Mouse (Mus musculus): ENCODE data around the gene Mrc2. TPM values are rescaled to one million over a fixed set of nuclear protein-coding genes. Genes with fewer than 3 reads are reported as not detected.

Mrc2 gene
- total RNA-seq, 2 experiments from 2014 or later, result 20.9 to 23.4 TPM

DNA sequence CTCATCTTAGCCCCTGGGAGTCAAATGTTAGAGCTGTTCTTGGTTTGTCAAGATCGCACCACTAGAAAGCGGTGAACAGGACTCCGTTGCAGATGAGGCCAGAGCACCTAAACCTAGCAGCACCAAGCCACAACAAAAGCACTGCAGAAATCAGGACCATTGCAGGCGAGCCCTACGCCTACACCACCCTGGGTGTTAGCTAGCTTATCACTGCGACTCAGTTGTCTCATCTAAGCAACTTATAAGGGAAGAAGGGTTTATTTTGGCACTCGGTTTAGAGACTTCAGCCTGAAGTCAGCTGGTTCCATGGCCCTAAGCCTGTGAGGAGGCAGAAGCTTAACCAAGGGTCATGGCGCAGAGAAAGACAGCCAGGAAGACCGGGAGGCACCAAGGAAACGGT is 3.6 kb downstream of the Mrc2 start:
- intact Hi-C loops (cut with DNase I), result no loop called here
- DNase-seq (ENCODE audit: low spot score), result no peak

DNA sequence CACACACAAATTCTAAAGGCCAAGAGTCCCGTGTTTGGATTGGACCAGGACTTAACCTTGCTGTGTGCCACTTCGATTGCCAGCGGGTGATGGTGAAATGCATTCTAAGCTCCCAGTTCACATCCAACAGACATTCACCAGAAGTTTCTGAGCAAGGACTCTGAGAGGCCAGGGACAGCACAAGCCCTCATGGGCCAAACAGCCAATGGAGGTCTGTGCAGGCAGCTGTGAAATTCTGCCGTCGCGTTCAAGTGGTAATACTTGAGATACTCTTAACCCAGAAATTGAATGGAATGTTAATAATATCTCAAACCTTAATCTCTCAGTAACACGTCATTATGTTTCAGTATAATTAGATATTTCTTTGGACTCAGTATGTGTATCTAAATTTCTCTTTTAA is 17.8 kb downstream of the Mrc2 start:
- intact Hi-C loops (cut with DNase I), result no loop called here
- no peak for DNase-seq (ENCODE audit: low spot score)

DNA sequence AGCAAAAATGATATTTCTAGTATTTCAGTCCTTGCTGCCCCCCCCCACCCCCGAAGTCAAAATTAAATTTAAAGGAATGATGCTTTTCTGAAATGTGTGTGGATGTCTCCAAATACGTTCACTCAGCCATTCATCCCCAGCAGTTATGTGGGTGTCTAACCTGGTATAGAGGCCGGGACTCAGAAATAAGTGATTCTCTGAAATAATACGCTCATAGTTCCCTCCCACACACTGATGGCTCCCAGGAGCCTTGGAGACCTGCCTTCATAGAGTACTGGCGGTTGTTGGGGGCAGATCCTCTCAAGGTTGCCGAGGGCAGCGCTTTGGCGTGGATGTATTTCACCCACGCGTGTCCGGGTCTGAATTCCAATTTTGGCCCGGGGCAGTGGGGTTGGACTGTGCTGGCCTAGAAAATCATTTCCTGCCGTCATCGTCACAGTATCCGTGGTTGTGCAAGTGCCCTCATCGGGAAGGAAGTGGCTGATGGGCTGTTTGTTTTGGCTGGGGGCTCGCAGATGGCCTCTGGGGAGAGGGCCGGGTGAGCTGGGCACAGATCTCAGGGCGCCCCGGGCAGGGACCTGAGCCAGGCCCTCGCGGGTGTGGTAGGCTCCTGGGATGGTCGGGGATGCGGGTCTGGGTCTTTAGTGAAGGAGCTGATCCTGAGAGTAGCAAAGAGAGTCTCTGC is 19.0 kb downstream of the Mrc2 start:
- peak; percentile 67 for DNase-seq (ENCODE audit: low spot score)
- intact Hi-C loops (cut with DNase I), result no loop called here

DNA sequence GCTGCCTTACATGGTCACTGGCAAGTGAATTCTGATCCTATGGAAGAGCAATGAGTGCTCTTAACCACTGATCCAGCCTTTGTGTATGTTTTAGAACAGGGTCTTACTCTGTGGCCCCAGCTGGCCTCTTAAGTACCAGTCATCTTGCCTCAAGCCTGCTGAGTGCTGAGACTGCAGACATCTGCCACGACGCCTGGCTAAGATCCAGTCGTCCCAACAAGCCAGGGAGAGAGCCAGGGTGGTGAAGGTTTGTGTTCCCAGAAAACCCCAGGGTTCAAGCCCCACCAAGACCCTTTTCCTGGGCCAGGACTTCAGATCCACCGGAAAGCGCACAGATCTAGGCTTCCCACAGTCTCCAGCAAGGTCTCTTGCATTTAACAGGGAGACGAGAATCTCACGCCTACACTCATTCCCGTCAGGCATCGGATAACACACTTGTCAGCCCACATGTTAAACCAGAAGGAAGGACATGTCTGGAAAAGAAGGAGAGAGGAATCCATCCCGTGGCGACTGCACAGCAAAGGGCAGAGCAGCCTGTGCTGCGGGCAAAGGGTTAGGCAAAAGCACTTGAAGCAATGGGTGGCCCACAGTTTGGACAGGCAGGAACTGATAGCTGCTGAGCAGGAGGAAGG is 20.0 kb downstream of the Mrc2 start:
- intact Hi-C loops (cut with DNase I), result no loop called here
- DNase-seq (ENCODE audit: low spot score), result no peak

DNA sequence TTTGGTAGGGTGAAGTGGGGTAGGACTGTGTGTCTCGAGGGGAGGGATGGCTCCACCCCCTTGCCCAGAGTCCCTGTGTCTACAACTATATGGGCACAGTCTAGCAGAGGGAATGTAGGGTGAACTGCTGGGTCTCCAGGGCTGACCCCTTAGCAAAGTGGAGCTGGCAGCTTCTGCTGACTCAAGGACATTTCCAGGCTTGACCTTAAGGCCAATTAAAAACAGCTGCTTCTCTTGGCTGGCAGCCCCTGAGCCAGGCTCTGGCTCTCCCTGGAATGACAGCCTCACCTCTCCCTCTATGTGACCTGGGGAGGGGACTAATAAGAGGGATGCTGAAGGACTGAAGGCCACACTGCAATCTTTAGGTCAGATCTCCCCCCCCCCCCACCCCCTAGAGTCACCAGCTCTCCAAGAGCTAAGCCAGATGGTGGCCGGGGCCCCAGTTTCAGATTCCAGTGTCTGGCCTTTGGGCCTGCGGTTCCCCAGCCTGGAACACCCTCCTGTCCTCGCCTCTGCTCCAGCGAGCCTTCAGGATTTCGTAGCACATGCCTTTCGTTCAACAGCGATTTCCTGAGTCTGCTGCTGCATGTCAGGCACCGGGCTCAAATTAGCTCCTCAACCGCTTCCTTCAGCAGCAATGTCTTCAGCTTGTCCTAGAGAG is 20.7 kb downstream of the Mrc2 start:
- intact Hi-C loops (cut with DNase I), result no loop called here
- peak; percentile 31 for DNase-seq (ENCODE audit: low spot score)

DNA sequence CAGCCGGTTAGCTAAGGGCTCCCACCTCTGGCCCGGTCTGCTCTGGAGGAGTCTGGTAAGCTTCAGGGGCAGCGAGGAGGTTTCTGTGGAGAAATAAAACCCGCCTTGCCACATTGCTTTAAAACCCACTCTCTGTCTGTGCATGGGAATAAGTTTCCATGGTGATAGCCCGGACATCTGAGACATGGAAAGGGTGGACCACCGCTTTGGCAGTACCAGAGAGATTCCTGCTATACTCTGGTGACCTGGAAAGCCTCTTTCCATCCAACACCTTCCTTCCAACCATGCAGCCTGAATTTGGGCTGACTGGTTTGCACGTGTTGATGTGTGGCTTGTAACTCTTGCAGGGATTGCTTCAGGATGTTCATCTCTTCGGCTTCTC is 21.2 kb downstream of the Mrc2 start:
- no peak for DNase-seq (ENCODE audit: low spot score)
- intact Hi-C loops (cut with DNase I), result no loop called here

DNA sequence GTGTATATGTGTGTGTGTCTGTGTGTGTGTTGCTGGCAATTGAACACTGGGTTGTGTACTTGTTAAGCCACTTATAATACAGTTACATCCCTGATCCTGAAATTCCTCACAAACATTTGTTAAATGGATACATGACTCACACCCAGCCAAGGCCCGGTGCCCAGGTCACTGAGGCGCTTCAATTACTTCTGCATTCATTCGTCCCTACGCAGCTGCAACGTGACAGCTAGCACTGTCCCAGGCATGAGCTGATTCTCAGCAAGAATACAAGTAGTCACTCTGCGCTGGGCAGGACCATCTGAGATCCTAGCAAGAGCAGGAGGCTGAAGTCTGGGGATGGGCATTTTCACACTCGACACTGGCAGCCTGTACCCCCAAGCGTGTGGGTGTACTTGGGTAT is 22.9 kb downstream of the Mrc2 start:
- intact Hi-C loops (cut with DNase I), result no loop called here
- no peak for DNase-seq (ENCODE audit: low spot score)

DNA sequence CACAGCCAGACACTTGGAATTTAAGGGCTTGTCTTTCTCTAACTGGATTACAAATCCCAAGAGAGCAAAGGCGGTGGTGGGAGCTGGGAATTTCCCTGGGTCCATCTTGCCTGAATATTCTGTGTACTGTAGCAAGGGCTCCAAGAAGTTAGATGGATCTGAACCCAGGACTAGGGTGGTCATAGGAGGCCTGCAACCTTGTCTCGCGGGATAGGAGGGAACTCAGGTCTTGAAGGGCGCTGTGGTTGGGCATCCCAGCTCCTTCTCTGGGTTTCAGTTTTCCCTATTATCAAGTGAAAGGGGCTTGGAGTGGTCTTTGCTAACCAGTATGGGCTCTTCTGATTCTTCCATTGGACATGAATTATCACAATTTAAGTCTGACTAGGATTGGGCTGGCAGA is 23.7 kb downstream of the Mrc2 start:
- no peak for DNase-seq (ENCODE audit: low spot score)
- intact Hi-C loops (cut with DNase I), result no loop called here

DNA sequence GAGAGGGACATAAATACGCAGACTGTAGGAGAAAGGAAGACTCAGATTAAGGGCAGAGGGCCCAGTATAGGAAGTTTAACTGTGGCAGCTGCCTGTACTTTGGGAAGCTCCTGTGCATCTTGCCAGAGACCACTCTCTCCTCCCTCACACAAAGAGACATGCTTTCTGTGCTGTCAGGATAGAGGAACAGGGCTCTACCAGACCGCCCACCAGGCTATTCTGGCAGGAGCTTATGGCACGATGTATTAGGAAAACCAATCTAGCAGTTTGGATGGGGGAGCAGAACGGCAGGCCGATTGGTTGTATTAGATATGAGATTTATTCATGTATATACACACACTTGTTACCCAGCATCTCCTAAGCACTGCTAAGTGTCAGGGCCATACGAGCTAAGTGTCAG is 25.3 kb downstream of the Mrc2 start:
- DNase-seq (ENCODE audit: low spot score), result no peak
- intact Hi-C loops (cut with DNase I), result no loop called here

DNA sequence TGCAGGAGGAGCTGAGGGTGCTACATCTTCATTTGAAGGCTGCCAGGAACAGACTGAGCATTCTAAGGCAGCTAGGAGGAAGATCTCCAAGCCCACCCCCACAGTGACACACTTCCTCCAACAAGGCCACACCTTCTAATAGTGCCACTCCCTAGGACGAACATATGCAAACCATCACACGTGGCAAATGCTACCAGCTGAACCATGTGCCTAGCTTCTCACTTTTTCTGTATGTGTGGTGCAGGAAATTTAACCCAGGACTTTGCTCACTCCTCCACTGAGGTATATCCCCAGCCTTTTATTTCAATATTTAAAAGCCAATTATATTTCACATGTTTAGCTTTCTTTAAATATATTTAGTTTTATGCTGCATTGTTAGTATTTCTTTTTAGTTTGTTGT is 28.6 kb downstream of the Mrc2 start:
- DNase-seq (ENCODE audit: low spot score), result no peak
- intact Hi-C loops (cut with DNase I), result no loop called here

DNA sequence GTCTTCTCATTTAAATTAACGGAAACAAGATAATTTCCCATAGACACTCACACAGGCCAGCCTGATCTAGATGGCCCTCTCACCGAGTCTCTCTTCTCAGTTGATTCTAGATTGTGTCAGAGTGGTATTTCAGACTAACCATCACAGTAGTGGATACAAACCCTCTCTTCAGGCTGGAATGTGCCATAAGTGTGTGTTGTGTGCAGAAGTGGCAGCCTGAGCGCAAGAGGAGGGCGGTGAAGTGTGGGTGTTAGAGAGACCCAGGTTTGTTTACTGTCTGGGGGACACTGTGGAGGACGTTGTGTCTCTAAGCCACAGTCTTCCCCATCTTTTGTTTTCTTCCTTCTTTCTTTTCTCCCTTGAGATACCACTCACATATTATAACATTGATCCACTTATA is 31.1 kb downstream of the Mrc2 start:
- intact Hi-C loops (cut with DNase I), result no loop called here
- no peak for DNase-seq (ENCODE audit: low spot score)

DNA sequence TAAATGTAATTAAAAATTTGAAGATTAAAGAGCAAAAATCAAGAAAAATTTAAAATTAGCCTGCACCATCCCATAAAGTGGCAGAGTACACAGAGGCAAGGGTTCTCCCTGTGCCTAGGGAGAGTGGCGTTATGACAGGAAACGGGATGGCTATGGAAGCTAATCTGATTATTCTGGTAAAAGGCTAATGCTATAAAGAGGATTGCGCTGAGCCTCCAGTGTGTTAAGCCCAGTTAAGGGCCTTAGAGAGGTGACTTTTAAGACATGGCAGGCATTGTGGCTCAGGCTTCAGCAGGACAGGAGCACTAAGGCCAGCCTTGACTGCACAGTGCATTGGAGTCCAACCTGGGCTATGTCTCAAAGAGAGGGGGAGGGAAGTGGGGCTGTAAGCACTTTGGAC is 34.7 kb downstream of the Mrc2 start:
- intact Hi-C loops (cut with DNase I), result no loop called here

DNA sequence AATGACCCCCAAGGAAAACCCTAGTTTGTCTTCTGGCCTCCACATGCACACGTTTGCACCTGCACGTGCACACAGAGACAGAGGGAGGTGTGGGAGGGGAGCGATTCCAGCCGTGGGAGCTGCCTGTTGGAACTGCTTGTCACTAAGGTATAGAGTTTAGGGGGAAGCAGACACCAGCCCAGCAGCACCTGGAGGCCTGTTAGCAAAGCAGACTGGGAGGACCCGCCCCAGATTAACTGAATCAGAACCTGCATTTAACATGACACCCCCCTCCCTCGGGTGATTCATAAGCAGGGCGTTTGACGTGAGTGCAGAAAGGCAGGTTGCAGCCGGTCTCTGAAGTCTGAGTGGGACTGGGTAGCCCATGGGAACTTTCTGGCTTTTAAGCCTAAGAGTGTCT is 37.5 kb downstream of the Mrc2 start:
- intact Hi-C loops (cut with DNase I), result no loop called here
- DNase-seq (ENCODE audit: low spot score), result no peak

More for the DNA sequence above, 34.7 kb downstream of the Mrc2 start:
- DNase-seq (ENCODE audit: low spot score), result no peak

DNA sequence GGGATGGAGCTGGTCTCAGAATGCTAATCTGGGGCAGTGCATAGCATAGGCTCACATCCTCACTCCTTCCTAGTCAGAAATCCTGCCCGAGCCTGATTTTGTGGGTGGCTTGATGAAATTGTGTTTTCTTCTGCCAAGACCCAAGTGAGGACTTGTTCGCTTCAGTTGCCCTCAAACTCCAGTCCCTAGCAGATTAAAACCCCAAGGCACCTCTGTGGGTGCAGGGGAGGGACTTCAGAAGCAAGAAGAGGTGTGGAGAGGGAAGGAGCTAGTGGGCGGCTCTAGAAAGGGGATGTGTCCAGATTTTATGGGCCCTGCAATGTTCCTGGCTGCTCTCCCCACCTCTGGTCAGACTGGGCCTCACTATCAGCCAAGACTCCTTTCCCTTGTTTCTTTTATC is 38.7 kb downstream of the Mrc2 start:
- DNase-seq (ENCODE audit: low spot score), result no peak
- intact Hi-C loops (cut with DNase I), result no loop called here

DNA sequence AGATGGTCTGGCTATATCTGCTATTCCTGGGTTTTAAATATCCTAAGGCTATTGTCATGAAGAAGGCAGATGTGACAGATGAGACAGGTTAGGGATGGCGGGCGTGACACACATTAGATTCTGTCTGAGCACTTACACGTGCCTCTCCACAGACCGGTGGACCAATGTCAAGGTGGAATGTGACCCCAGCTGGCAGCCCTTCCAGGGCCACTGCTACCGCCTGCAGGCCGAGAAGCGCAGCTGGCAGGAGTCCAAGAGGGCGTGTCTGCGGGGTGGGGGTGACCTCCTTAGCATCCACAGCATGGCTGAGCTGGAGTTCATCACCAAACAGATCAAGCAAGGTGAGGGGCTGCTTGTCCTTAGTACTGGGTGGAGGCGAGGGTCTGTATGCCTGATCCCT is 39.3 kb downstream of the Mrc2 start:
- intact Hi-C loops (cut with DNase I), result no loop called here
- DNase-seq (ENCODE audit: low spot score), result no peak

DNA sequence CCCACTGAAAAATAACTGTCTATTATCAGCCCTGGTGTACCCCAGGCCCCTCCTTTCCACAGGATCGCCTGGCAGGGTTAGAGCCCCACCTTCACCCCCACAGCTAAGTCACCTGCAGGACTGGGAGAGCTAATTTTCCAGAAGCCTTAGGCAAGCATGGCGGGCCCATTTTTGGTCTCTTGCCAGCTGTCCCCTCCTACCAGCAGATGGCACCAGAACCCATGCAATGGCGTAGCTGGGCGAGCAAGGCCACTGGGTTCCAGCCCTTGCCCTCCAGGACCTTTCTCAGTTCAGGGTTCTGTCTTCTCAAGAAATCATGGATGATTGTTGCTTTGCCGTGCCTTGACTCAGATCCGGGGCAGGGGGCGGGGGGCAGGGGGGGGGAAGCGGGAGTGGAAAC is 40.0 kb downstream of the Mrc2 start:
- no peak for DNase-seq (ENCODE audit: low spot score)
- intact Hi-C loops (cut with DNase I), result no loop called here

DNA sequence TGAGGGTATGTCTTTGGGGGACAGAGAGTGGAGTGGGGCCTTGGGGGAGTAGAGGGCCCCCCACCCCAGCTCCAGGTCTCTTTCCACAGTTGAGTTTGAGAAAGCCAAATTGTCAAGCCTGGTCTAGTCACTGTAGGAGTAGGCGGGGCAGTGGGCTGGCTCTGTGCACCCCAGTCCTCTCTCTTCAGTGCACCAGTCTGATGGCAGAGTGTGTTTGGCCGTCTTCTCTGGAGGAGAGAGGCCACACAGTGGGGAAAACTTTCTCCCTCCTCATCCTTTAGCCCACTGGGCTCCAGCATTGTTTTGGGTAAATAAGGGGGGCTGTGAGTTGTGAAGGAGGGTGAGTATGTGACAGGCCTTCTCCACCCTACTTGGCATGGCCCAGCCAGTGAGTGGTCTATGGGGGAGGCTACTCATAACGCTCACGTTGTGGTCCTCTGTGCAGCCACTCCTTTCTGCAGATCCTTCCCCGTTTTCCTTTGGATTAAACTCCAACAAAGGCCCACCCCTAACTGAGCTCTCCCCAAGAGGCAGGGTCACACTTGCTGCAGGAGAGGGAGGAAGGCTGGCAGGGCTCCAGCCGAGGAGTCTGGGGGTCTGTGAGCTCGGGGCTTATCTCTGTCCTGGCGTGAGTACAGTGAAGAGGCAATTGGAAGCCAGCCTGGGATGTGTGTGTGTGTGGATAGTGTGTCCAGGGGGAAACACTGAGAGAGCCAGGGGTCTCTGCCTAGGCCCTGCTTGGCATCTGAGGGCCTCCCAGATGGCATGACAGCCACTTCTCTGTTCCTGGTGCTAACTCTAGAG is 41.6 kb downstream of the Mrc2 start:
- intact Hi-C loops (cut with DNase I), result no loop called here

DNA sequence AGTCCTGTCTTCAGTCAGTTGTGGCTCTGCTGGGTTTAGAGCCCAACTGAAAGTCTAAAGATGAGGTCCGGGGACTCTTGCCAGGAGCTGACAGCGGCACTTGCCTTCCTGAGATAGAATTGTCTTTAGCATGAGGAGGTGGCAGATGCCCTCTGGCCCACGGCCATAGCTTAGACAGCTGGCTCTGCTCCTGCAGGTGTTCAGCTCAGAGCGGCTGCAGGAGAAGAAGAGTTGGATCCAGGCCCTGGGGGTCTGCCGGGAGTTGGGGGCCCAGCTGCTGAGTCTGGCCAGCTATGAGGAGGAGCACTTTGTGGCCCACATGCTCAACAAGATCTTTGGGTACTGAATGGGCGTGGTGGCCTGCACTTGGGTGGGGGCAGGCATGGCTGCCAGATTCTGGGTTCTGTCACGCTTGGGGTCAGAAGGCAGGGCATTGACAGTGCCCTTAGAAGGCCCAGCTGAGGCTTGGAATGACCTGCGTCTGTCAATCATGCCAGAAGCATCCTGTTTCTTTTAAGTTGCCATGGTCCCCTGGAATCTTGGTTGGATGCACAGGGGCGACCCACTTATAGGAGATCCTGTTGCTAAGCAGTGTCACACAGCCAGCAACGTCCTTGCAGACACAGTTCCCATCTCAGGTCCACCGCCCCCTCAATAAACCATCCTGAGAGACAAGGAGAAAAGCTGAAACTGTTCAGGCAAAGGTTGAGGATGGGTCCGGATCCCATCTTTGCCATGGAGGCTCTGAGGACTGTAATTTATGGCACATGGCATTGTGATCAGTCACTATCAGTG is 46.4 kb downstream of the Mrc2 start:
- intact Hi-C loops (cut with DNase I), result no loop called here
- no peak for DNase-seq (ENCODE audit: low spot score)

More for the DNA sequence above, 41.6 kb downstream of the Mrc2 start:
- no peak for DNase-seq (ENCODE audit: low spot score)

DNA sequence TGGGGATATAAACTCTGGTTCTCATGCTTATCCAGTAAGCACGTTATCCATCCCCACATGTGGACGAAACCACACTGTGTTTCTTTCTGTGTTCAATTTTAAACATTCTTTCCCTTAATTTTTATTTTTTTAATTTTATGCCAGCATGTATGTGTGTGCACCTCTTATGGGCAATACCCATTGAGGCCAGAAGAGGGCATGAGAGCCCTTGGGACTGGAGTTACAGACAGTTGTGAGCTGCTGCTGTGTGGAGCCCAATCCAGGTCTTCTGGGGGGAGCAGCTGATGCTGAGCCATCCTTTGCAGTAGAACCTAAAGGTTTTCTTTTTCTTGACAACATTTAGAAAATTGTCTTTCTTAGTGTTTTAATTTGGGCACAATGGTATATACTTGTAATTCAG is 52.8 kb downstream of the Mrc2 start:
- intact Hi-C loops (cut with DNase I), result loop anchor here (5.0 kb wide), 3 partner anchors 78 to 512 kb away; no protein-coding TSS in a partner anchor
- no peak for DNase-seq (ENCODE audit: low spot score)
